Mouse (Mus musculus): ENCODE measurements around the gene Pde2a. TPM values are rescaled to one million over a fixed set of nuclear protein-coding genes. Genes with fewer than 3 reads are reported as not detected.

The Pde2a gene
- polyA plus RNA-seq (2012) = 0.06 TPM in 1 of 2 replicates, not detected in the other

DNA sequence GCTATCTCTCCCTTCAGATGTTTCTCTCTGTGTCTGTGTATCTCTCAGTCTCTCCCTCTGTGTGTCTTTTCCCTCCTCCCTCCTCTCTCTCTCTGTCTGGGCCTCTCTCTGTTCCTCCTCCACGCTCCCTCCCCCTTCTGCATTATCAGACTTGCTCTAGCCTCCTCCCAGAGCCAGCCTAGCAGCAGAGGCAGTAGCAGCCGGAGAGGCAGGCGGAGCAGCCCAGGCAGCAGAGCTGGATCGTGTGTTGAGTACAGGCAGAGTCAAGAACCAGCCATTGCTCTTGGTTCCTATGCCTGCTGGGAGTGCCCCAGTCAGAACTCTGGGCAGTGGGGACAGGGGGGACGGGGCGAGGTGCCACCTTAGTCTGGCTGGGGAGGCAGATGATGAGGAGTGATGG, at the start of gene Pde2a:
TSS of gene Pde2a (plus strand) at position 163 of the 400 bp plus-strand sequence.
- TF ChIP-seq GATA1 (IDR thresholded peaks at IDR 0.05; ENCODE audit: low read length) = no peak

- TF ChIP-seq GATA1 (IDR thresholded peaks at IDR 0.05; ENCODE audit: low read length) = no peak
These were observed 48.4 kb upstream of the Pde2a start for GRCm38 (mm10) chr7:101373082-101373481.

- no peak for TF ChIP-seq GATA1 (IDR thresholded peaks at IDR 0.05; ENCODE audit: low read length)
These were observed 47.3 kb upstream of the Pde2a start for GRCm38 (mm10) chr7:101374155-101374554.

- TF ChIP-seq GATA1 (IDR thresholded peaks at IDR 0.05; ENCODE audit: low read length) = no peak
These were observed 44.7 kb upstream of the Pde2a start for GRCm38 (mm10) chr7:101376701-101377340.

GRCm38 (mm10) chr7:101377741-101378262, 43.7 kb upstream of the Pde2a start:
- no peak for TF ChIP-seq GATA1 (IDR thresholded peaks at IDR 0.05; ENCODE audit: low read length)

DNA sequence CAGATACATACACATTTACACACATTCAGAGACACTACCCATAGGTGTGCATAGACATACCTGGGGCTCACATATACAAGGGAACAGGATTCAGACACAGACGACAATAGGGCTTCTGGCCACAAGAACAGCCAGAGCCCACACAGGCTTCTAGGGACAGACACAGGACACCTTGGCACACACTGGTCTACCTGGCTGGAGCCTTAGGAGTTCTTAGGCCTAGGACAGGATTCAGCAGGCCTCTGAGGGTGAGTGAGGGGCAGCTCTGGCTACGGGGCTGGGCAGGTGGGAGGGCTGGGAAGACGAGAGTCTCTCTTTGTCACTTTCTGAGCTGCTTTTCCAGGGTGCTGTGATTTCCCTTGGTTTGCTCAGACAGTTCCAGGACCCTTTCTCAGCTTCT, 43.2 kb upstream of the Pde2a start:
- no peak for TF ChIP-seq GATA1 (IDR thresholded peaks at IDR 0.05; ENCODE audit: low read length)

DNA sequence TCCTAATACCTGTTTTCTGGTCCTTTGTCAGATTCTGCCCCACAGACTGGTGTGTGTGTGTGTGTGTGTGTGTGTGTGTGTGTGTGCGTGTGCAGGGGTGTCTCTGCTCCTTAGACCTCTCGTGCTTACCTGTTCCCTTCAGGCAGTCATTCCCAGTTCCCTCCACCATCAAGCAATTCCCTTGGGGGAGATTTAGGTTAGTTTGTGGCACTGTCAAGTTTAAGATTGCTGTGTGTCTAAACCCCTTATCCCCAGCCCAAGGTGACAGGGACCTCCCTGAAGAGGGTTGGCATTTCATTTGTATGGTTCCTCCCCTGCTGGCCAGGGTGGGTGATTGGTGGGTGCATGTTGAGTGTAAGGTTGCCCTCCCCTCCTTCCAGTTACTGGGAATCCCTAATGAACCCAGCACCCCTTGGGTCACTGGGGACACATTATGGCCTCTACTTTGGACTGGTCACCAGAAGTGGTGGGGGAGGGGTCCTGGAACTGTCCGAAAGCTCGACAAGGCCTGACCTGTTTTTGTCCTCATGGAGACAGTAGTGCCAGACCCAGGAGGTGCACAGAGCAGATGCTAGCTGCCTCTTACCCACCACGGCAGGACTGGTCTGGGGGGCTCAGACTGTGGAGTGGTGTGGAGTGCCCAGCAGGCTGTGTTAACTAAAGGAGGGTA, 42.6 kb upstream of the Pde2a start:
- TF ChIP-seq GATA1 (IDR thresholded peaks at IDR 0.05; ENCODE audit: low read length) = no peak

GRCm38 (mm10) chr7:101379732-101380131, 41.8 kb upstream of the Pde2a start:
- TF ChIP-seq GATA1 (IDR thresholded peaks at IDR 0.05; ENCODE audit: low read length) = no peak

DNA sequence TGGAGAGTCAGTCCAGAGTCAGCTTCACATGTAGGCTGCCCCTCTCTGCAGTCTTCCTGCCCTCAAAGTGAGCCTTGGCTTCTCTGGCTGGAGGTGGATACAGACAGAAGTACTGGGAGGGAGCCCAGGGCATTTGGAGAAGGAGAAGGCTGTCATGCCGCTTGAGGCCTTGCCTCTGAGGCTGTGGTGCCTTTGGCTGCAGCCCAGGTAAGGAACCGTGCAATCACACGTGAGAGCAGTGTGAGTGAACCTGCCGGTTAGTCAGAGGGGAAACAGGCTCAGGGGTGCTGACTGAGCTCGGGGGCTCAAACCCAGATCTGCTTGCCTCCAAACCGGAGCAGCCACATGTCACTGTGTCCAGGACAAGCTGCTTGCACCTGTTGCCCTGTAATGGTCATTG, 40.0 kb upstream of the Pde2a start:
- no peak for TF ChIP-seq GATA1 (IDR thresholded peaks at IDR 0.05; ENCODE audit: low read length)

DNA sequence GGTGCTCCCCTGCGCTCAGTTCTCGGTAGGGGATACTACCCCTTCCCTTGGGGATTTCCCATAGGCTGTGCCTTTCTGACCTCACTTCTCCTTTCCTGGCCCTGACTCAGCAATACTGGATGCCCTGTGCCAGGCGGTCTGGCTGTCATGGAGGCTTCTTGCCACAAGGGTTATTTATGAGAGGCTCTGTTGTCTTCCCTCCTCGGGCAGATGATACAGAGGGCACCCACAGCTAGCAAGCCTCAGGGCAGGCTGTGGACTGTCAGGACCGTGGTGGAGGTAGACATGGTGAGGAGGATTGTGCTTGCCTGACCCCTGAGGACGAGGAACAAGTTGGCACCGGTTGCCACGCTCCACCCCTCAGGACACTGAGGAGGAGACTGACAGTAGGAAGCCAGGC, 39.1 kb upstream of the Pde2a start:
- no peak for TF ChIP-seq GATA1 (IDR thresholded peaks at IDR 0.05; ENCODE audit: low read length)

- TF ChIP-seq GATA1 (IDR thresholded peaks at IDR 0.05; ENCODE audit: low read length) = no peak
These were observed 37.7 kb upstream of the Pde2a start for GRCm38 (mm10) chr7:101383756-101384155.

- no peak for TF ChIP-seq GATA1 (IDR thresholded peaks at IDR 0.05; ENCODE audit: low read length)
These were observed 36.6 kb upstream of the Pde2a start for GRCm38 (mm10) chr7:101384931-101385330.

GRCm38 (mm10) chr7:101385331-101385733, 36.2 kb upstream of the Pde2a start:
- TF ChIP-seq GATA1 (IDR thresholded peaks at IDR 0.05; ENCODE audit: low read length) = no peak

GRCm38 (mm10) chr7:101385866-101386452, 35.5 kb upstream of the Pde2a start:
- TF ChIP-seq GATA1 (IDR thresholded peaks at IDR 0.05; ENCODE audit: low read length) = no peak

DNA sequence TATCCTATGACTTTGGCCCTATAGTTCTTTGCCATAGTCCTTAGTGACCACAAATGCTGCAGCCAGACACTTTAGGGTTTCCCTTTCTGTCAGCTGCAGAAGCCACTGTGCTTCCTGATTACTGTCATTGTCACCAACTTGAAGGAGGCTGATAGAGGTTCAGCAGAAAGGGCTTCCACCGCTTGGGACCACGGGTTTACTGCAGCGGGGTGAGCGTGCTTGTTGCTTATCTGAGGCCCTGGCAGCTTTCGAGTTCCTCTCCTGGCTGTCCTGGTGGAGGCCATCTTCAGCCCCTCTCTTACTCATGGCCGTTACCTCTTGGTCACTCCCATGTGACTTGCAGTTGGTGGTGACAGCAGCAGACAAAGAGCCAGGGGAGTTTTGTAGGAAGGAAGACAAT, 32.2 kb upstream of the Pde2a start:
- no peak for TF ChIP-seq GATA1 (IDR thresholded peaks at IDR 0.05; ENCODE audit: low read length)

DNA sequence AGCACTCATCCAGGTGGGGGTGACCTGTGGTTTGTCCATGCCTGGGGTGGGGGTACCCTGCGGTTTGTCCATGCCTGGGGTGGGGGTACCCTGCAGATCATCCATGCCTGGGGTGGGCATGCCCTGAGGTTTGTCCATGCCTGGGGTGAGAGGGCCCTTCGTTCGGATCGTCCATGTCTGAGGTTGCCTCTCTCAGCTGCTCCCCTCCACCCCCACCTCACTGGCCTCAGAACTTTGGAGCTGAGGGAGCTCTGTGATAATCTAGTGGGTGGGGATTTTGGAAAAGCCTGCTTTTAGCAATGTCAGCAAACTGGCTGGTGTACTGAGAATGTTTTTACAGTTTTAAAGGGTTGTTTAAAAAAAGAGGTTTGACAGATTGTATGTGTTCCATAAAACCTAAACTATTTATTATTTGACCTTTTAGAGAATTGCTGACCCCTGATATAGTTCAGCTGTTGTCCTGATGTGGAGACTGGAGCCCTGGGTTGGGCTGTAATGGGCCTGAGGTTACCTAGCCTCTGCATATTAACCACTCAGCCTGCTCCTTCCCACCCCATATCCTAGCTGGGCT, 29.5 kb upstream of the Pde2a start:
- TF ChIP-seq GATA1 (IDR thresholded peaks at IDR 0.05; ENCODE audit: low read length) = no peak
